Mouse (Mus musculus) testis, adult 2 months (tissue): ENCODE measurements around the gene Sacm1l. TPM values are rescaled to one million over a fixed set of nuclear protein-coding genes. Genes with fewer than 3 reads are reported as not detected.

Experiments
- H3K27ac ChIP-seq: fragments of 200-500 bp; 2 replicates; pipeline ENCODE4 v1.5.1; 2012; ENCODE audit warnings: low read depth, low read length; ENCODE audit not compliant: control insufficient read depth, insufficient read depth
- H3K27me3 ChIP-seq: fragments of 200-500 bp; 2 replicates; pipeline ENCODE4 v1.6.1; 2012; ENCODE audit warnings: mild to moderate bottlenecking, low read length, moderate library complexity; ENCODE audit not compliant: control insufficient read depth, insufficient read depth
- H3K36me3 ChIP-seq: fragments of 200-500 bp; 2 replicates; pipeline ENCODE4 v1.6.1; 2012; ENCODE audit warnings: mild to moderate bottlenecking, low read length; ENCODE audit not compliant: control insufficient read depth, insufficient read depth
- H3K4me1 ChIP-seq: fragments of 200-500 bp; 2 replicates; pipeline ENCODE4 v1.6.1; 2012; ENCODE audit warnings: low read length; ENCODE audit not compliant: control insufficient read depth, insufficient read depth
- H3K4me3 ChIP-seq: fragments of 200-500 bp; 2 replicates; pipeline ENCODE4 v1.5.1; 2012; ENCODE audit warnings: low read depth, mild to moderate bottlenecking, low read length, moderate library complexity, mixed read lengths; ENCODE audit not compliant: control insufficient read depth
- CTCF ChIP-seq: fragments of 200-500 bp; IDR thresholded peaks from 2 replicates; pipeline ENCODE4 v1.5.1; 2012; ENCODE audit warnings: low read depth, mild to moderate bottlenecking, inconsistent platforms, low read length, moderate library complexity; ENCODE audit not compliant: control insufficient read depth, insufficient read depth, insufficient replicate concordance
- POLR2A ChIP-seq: fragments of 200-500 bp; IDR thresholded peaks from 2 replicates; pipeline ENCODE4 v1.6.1; 2012; ENCODE audit warnings: low read depth, mild to moderate bottlenecking, inconsistent platforms, low read length, moderate library complexity; ENCODE audit not compliant: control insufficient read depth
- polyA plus RNA-seq: library from polyadenylated mRNA; depleted of rRNA; stranded (reverse); fragments of >200 nt; gene quantifications from 2 replicates; pipeline ENCODE4 v1.2.3, GENCODE M21; 2012

Sacm1l gene
- polyA plus RNA-seq, 1 experiment = 5.1 TPM

DNA sequence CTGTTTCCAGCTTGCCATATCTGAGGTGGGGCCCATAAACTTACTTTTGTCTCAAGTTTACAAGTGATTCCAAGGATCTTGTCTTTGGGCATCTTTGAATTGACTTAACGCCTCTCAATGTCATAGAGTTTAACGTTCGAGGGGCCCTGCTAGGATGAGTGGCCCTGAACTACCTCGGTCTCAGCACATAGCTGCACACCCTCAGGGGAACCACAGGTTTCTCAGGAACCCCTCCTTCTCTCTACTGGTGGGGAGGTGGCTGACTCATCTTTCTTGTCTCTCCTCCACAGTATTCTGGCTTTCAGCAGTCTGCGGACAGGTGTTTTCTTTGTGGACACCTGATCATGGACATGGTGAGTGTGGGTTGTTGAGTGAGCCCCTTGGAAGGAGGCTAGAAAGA is 18.6 kb upstream of the Sacm1l start:
- H3K36me3 ChIP-seq = no peaks in the 10 kb centered on the region; the same call in 1 of the 2 replicates
- H3K4me1 ChIP-seq = no peaks in the 10 kb centered on the region; the same call in 1 of the 2 replicates
- TF ChIP-seq POLR2A = no peak
- no peak for TF ChIP-seq CTCF
- peak overlapping the region; percentile 75 for H3K4me3 ChIP-seq
- H3K27me3 ChIP-seq = no peaks in the 10 kb centered on the region
- H3K27ac ChIP-seq = no peak overlapping the region

DNA sequence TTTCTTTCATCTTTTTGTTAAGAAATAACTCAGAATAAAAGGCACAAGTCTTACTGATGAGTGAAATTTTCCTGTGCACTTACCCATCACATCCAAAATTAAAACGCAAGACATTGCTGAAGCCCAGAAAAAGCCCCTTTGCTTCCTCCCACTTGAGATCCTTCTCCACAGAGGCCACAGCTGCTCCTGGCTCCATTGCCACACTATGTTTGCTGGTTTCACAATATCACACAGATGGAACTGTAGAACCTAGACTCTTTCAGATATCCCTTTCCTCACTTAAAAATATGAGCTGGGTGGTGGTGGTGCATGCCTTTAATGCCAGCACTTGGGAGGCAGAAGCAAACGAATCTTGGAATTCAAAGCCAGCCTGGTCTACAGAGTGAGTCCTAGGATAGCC is 17.1 kb upstream of the Sacm1l start:
- Histone ChIP-seq H3K27ac (no peak overlapping the region), H3K4me1 (no peaks in the 10 kb centered on the region; the same call in 1 of the 2 replicates), H3K36me3 (no peaks in the 10 kb centered on the region; the same call in 1 of the 2 replicates), H3K27me3 (no peaks in the 10 kb centered on the region), H3K4me3 (no peak overlapping the region)
- TF ChIP-seq CTCF (no peak), POLR2A (no peak)

DNA sequence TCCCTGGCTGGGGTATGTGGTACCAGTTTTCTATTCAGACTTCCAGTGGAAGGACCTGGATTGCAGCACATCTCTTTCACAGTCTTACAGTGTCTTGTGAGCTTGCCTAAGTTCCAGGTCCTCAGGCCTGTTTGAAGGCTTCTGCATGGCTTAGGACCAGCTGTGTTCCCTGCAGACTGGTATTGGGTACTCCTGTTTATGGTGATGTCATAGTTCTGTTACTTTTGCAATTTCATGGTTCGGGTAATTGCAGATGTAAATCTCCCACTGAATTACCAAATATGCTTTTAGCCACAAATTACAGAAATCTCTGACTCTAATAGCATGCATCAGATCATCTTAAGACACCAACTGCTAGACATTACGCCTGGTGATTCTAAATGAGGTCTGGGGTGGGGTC is 14.5 kb upstream of the Sacm1l start:
- Histone ChIP-seq H3K36me3 (no peaks in the 10 kb centered on the region; the same call in 1 of the 2 replicates), H3K4me1 (no peaks in the 10 kb centered on the region; the same call in 1 of the 2 replicates)
- TF ChIP-seq CTCF (no peak), POLR2A (no peak)

DNA sequence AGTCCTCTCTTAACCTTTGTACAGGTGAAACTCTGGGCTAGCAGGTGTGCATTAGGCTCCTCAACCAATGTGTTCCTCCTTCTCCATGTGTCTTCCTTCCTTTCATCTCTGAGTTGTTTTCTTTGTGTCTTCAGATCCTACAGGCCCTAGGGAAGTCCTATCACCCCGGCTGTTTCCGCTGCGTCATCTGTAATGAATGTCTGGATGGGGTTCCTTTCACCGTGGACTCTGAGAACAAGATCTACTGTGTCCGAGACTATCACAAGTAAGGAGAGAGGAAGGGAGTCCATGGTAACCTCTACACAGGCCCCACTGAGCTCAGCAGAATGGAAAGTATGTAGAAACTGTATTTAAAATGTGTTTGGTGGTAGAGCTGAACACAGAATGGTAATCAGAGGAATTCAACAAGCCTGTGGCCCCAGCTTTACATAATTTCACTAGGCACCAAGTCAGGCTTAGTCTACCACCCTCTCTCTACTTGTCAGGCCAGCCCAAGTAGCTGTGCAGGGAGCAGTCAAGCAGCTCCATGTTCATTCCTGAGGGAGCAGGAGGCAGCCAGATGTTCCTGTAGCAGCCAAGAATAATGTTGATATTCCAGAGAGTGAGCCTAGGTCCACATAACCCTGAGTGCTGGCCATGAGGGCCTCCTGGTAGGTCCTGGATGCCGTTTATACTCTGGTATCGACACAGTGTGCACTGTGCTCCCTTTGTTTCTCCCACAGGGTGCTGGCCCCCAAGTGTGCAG is 12.7 kb upstream of the Sacm1l start:
- Histone ChIP-seq H3K4me1 (no peaks in the 10 kb centered on the region), H3K27me3 (no peaks in the 10 kb centered on the region), H3K36me3 (no peaks in the 10 kb centered on the region; the same call in 1 of the 2 replicates), H3K27ac (no peak overlapping the region), H3K4me3 (no peak overlapping the region)
- no peak for TF ChIP-seq POLR2A
- no peak for TF ChIP-seq CTCF

More for the DNA sequence above, 14.5 kb upstream of the Sacm1l start:
- no peak overlapping the region for H3K4me3 ChIP-seq
- no peaks in the 10 kb centered on the region for H3K27me3 ChIP-seq
- no peak overlapping the region for H3K27ac ChIP-seq

DNA sequence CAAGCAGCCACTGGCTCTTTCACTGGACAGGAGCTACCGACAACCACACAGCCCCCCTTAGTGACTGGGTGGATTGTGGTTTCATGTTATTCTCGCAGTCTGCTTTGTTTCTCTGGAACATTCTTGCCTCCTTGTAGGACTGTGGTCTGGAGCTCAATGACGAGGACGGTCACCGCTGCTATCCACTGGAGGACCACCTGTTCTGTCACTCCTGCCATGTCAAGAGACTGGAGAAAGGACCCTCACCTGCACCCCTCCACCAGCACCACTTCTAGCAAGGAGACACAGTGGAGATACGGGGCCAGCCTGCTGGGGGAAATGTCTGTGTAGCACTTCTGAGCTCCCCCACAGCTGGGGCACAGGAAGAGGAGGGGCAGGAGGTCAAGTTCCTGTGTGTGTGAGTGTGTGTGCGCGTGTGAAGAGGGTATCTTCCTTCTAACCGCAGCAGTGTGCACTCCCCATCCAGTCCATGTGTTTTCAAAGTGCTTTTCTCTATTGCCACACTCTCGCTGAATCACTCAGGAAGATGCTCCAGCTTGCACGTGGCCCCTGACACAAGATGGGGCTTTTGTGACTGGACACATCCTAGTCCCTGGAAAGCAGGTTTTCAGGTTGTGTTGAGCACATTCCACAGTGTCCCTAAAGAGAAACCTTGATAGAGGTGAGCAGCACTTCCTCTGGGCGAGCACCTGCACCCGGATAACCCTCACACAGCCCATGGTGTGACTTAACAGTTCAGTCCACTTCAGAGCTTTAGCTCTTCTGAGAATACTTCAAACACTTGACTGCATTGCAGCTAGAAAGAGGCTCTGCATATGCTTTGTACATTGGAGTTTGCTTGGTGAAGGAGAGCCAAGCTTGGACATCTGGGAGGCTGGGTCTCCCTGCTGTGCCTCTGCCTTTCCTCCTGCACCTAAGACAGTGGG is 10.3 kb upstream of the Sacm1l start:
- H3K4me1 ChIP-seq = no peaks in the 10 kb centered on the region
- H3K27me3 ChIP-seq = no peaks in the 10 kb centered on the region
- no peaks in the 10 kb centered on the region; the same call in 1 of the 2 replicates for H3K36me3 ChIP-seq
- no peak overlapping the region for H3K4me3 ChIP-seq
- TF ChIP-seq POLR2A = no peak
- TF ChIP-seq CTCF = no peak
- H3K27ac ChIP-seq = no peak overlapping the region

DNA sequence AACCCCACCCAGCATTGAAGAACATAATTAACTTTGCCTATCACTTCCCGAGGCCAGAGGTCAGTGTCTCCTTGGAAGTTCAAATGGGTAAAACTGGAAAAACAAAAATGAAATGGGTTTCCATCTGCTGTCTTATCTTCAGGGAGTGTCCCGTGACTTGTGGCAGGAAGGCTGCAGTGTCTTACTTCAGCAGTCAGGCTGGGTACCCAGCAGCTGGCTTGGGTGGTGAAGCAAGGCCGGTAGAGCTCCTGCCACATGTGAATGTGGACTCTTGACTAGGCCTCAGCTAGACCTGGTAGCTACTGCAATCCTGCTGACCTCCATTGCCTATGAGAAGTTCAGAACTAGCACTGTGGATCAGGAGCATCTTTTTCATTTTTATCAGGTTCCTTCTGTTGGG is 8.8 kb upstream of the Sacm1l start:
- H3K27ac ChIP-seq = no peak overlapping the region
- TF ChIP-seq CTCF = no peak
- no peak for TF ChIP-seq POLR2A
- no peaks in the 10 kb centered on the region for H3K4me1 ChIP-seq
- no peaks in the 10 kb centered on the region; the same call in 1 of the 2 replicates for H3K36me3 ChIP-seq
- no peaks in the 10 kb centered on the region for H3K27me3 ChIP-seq
- no peak overlapping the region for H3K4me3 ChIP-seq

DNA sequence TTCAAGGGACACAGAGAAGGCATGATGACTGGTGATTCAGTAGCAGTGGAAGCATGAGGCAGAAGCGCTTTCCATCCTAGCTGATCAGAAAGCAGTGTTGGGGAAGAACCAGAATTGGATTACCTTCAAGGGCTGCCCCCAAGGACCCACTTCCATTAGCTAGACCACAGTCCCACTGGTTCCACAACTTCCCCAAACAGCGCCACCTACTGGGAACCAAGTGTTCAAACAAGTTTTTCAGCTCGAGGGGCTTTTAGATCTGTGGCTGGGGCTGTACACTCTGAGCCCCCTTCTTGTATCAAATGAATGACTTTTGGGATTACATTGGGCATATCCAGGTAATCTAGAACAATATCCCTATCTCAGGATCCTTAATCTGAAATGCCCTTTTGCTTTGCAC is 5.9 kb upstream of the Sacm1l start:
- H3K27ac ChIP-seq = no peak overlapping the region
- H3K27me3 ChIP-seq = no peaks in the 10 kb centered on the region
- no peak overlapping the region for H3K4me3 ChIP-seq
- no peaks in the 10 kb centered on the region; the same call in 1 of the 2 replicates for H3K4me1 ChIP-seq
- no peaks in the 10 kb centered on the region for H3K36me3 ChIP-seq
- no peak for TF ChIP-seq POLR2A
- peak; percentile 50; the same call in 1 of the 2 replicates for TF ChIP-seq CTCF
